Mouse (Mus musculus) myocyte (in vitro differentiated cells): Measurements from ENCODE around the gene Fbrsl1.

Experiments used
- CEBPB ChIP-seq: IDR thresholded peaks from 2 replicates; pipeline ENCODE4 v1.6.1; 2011; ENCODE audit warnings: mild to moderate bottlenecking, moderate library complexity; ENCODE audit not compliant: poor library complexity, insufficient read depth, severe bottlenecking
- E2F4 ChIP-seq: IDR thresholded peaks from one replicate; pipeline ENCODE4 v1.6.1; 2011; ENCODE audit warnings: mild to moderate bottlenecking, control low read depth, moderate library complexity; ENCODE audit not compliant: insufficient read depth
- MAX ChIP-seq: IDR thresholded peaks from one replicate; pipeline ENCODE4 v1.6.1; 2011; ENCODE audit warnings: low read depth, mild to moderate bottlenecking, control low read depth
- MYOD1 ChIP-seq, 3 experiments: IDR thresholded peaks; one replicate each; pipeline ENCODE4 v1.6.1; 2011; ENCODE audit warnings: control low read depth in 2 of 3, low read depth in 2 of 3, mild to moderate bottlenecking in 2 of 3, moderate library complexity in 1 of 3; ENCODE audit not compliant: insufficient read length in 2 of 3, control insufficient read depth in 1 of 3
- MYOG ChIP-seq, 3 experiments: IDR thresholded peaks; one replicate each; pipeline ENCODE4 v1.6.1; 2011; ENCODE audit warnings: control low read depth in 2 of 3, low read depth in 2 of 3, mild to moderate bottlenecking in 2 of 3; ENCODE audit not compliant: insufficient read length in 2 of 3, control insufficient read depth in 1 of 3, insufficient read depth in 1 of 3
- POLR2A ChIP-seq: IDR thresholded peaks from one replicate; pipeline ENCODE4 v1.6.1; 2011; ENCODE audit warnings: low read depth, mild to moderate bottlenecking, control low read depth, moderate library complexity; ENCODE audit not compliant: insufficient read length
- POLR2AphosphoS2 ChIP-seq: IDR thresholded peaks from one replicate; pipeline ENCODE4 v1.6.1; 2011; ENCODE audit warnings: low read depth, control low read depth; ENCODE audit not compliant: insufficient read length
- REST ChIP-seq: IDR thresholded peaks from one replicate; pipeline ENCODE4 v1.6.1; 2011; ENCODE audit warnings: mild to moderate bottlenecking, control low read depth, moderate library complexity; ENCODE audit not compliant: insufficient read depth, insufficient read length
- TCF12 ChIP-seq: IDR thresholded peaks from one replicate; pipeline ENCODE4 v1.6.1; 2011; ENCODE audit warnings: mild to moderate bottlenecking, control low read depth; ENCODE audit not compliant: poor library complexity, insufficient read depth, severe bottlenecking
- USF1 ChIP-seq: IDR thresholded peaks from one replicate; pipeline ENCODE4 v1.6.1; 2011; ENCODE audit warnings: low read depth, mild to moderate bottlenecking, control low read depth, moderate library complexity

- TF ChIP-seq MYOG (IDR thresholded peaks at IDR 0.05; ENCODE audit: control insufficient read depth in 1 of 3, insufficient read depth in 1 of 3, insufficient read length in 2 of 3, low read depth in 2 of 3) (no peak), MAX (no peak), POLR2A (no peak), POLR2AphosphoS2 (no peak), REST (no peak), MYOD1 (IDR thresholded peaks at IDR 0.05; ENCODE audit: control insufficient read depth in 1 of 3, insufficient read length in 2 of 3, low read depth in 2 of 3) (no peak), USF1 (no peak), CEBPB (no peak), TCF12 (no peak), E2F4 (no peak)
Observed at GRCm38 (mm10) chr5:110415022-110415421, 33.3 kb downstream of the Fbrsl1 start.
